Mouse (Mus musculus) kidney, adult 2 months (tissue): ENCODE measurements around the gene Rrbp1. TPM values are rescaled to one million over a fixed set of nuclear protein-coding genes. Genes with fewer than 3 reads are reported as not detected.
A peak's percentile ranks its signal among the peaks of the same experiment; 100 is the strongest.

Experiments
- DNase-seq: peaks from one replicate; pipeline ENCODE4 v3.0.0; 2021
- H3K27ac ChIP-seq: fragments of 200-500 bp; 2 replicates; pipeline ENCODE4 v1.5.1; 2012; ENCODE audit warnings: low read depth, low read length, control low read depth, inconsistent platforms; ENCODE audit not compliant: insufficient read depth
- H3K27me3 ChIP-seq: fragments of 200-500 bp; replicated peaks from 2 replicates; pipeline ENCODE4 v1.6.1; 2012; ENCODE audit warnings: mild to moderate bottlenecking, moderate library complexity, low read length, inconsistent platforms; ENCODE audit not compliant: control insufficient read depth, insufficient read depth
- H3K36me3 ChIP-seq: fragments of 200-500 bp; 2 replicates; pipeline ENCODE4 v1.6.1; 2012; ENCODE audit warnings: mild to moderate bottlenecking, moderate library complexity, low read length, inconsistent platforms; ENCODE audit not compliant: control insufficient read depth, insufficient read depth
- H3K4me1 ChIP-seq: fragments of 200-500 bp; 2 replicates; pipeline ENCODE4 v1.6.1; 2011; ENCODE audit warnings: low read length; ENCODE audit not compliant: control insufficient read depth, insufficient read depth
- H3K4me3 ChIP-seq: fragments of 200-500 bp; 2 replicates; pipeline ENCODE4 v1.5.1; 2011; ENCODE audit warnings: mild to moderate bottlenecking, low read depth, low read length, control low read depth; ENCODE audit not compliant: insufficient read depth
- CTCF ChIP-seq: fragments of 200-500 bp; conservative IDR thresholded peaks from 2 replicates; pipeline ENCODE4 v1.5.1; 2011; ENCODE audit warnings: low read depth, mild to moderate bottlenecking, control low read depth, low read length, moderate library complexity, mixed read lengths; ENCODE audit not compliant: insufficient read depth, insufficient read length
- POLR2A ChIP-seq: fragments of 200-500 bp; IDR thresholded peaks from one replicate; pipeline ENCODE4 v1.6.1; 2011; ENCODE audit warnings: low read depth, low read length, control low read depth
- WGBS: fragments of 180-500 bp; shearing (Covaris S2); methylation state at CpG from one replicate; pipeline ENCODE4 v1.1.7; 2018; 5-methylcytosine and 5-hydroxymethylcytosine counted together
- polyA plus RNA-seq: library from polyadenylated mRNA; depleted of rRNA; stranded (reverse); fragments of >200 nt; gene quantifications from 2 replicates; pipeline ENCODE4 v1.2.3, GENCODE M21; 2012

Gene Rrbp1
- polyA plus RNA-seq, 1 experiment = 69.2 TPM

GRCm38 (mm10) chr2:144005166-144005955, 5.7 kb downstream of the Rrbp1 start:
- H3K36me3 ChIP-seq = no peaks in the 10 kb centered on the region
- no peaks in the 10 kb centered on the region for H3K27me3 ChIP-seq
- no peak overlapping the region for H3K4me3 ChIP-seq
- DNase-seq = no peak
- TF ChIP-seq CTCF (peak; percentile 28; the same call in 1 of the 2 replicates), POLR2A (no peak)
- 52% methylated on average over 6 of the region's 6 CpGs for WGBS
- H3K27ac ChIP-seq = no peak overlapping the region
- peaks cover 56% of the 10 kb centered on the region for H3K4me1 ChIP-seq

- peak; percentile 85 for DNase-seq
- no peaks in the 10 kb centered on the region for H3K27me3 ChIP-seq
- H3K4me1 ChIP-seq = peaks cover 48% of the 10 kb centered on the region
- no peak overlapping the region for H3K27ac ChIP-seq
- no peaks in the 10 kb centered on the region for H3K36me3 ChIP-seq
- no peak overlapping the region for H3K4me3 ChIP-seq
- 33% methylated on average over 2 of the region's 2 CpGs for WGBS
- TF ChIP-seq CTCF = no peak
- no peak for TF ChIP-seq POLR2A
Measured at GRCm38 (mm10) chr2:144003544-144003943, 7.5 kb downstream of the Rrbp1 start.

GRCm38 (mm10) chr2:144002229-144002984, 8.7 kb downstream of the Rrbp1 start:
- H3K4me1 ChIP-seq = peaks cover 48% of the 10 kb centered on the region
- 71% methylated on average over 5 of the region's 5 CpGs for WGBS
- DNase-seq = peak; percentile 27
- H3K4me3 ChIP-seq = no peak overlapping the region
- H3K27me3 ChIP-seq = no peaks in the 10 kb centered on the region
- TF ChIP-seq POLR2A = no peak
- no peak for TF ChIP-seq CTCF
- H3K36me3 ChIP-seq = no peaks in the 10 kb centered on the region
- no peak overlapping the region for H3K27ac ChIP-seq

GRCm38 (mm10) chr2:143992977-143993376, 18.1 kb downstream of the Rrbp1 start:
- no peak overlapping the region for H3K4me3 ChIP-seq
- H3K4me1 ChIP-seq = peaks cover 27% of the 10 kb centered on the region
- H3K36me3 ChIP-seq = no peaks in the 10 kb centered on the region
- no peak overlapping the region for H3K27ac ChIP-seq
- no peaks in the 10 kb centered on the region for H3K27me3 ChIP-seq
- DNase-seq = no peak
- 35% methylated on average over 1 of the region's 1 CpGs for WGBS
- TF ChIP-seq CTCF (no peak), POLR2A (no peak)

- no peaks in the 10 kb centered on the region for H3K27me3 ChIP-seq
- H3K27ac ChIP-seq = no peak overlapping the region
- no peak for TF ChIP-seq CTCF
- H3K4me1 ChIP-seq = peaks cover 32% of the 10 kb centered on the region
- no peak overlapping the region for H3K4me3 ChIP-seq
- WGBS = 82% methylated on average over 7 of the region's 7 CpGs
- DNase-seq = no peak
- H3K36me3 ChIP-seq = no peaks in the 10 kb centered on the region
Measured at GRCm38 (mm10) chr2:143991964-143992672, 18.9 kb downstream of the Rrbp1 start.

GRCm38 (mm10) chr2:143990997-143991396, 20.1 kb downstream of the Rrbp1 start:
- Histone ChIP-seq H3K4me1 (peaks cover 33% of the 10 kb centered on the region), H3K36me3 (no peaks in the 10 kb centered on the region), H3K27ac (0 out of 2 replicates have a peak overlapping the region, but pooled peaks have one; percentile 54), H3K27me3 (no peaks in the 10 kb centered on the region), H3K4me3 (no peak overlapping the region)
- WGBS = 4% methylated on average over 1 of the region's 1 CpGs
- DNase-seq = peak; percentile 94
- TF ChIP-seq CTCF (no peak), POLR2A (no peak)
